Mouse (Mus musculus) urinary bladder, postnatal 14 days (tissue): ENCODE measurements around the gene N4bp1.

Source experiments
- DNase-seq: peaks from one replicate; pipeline ENCODE4 v3.0.0; 2021; ENCODE audit warnings: low spot score

N4bp1 gene

DNA sequence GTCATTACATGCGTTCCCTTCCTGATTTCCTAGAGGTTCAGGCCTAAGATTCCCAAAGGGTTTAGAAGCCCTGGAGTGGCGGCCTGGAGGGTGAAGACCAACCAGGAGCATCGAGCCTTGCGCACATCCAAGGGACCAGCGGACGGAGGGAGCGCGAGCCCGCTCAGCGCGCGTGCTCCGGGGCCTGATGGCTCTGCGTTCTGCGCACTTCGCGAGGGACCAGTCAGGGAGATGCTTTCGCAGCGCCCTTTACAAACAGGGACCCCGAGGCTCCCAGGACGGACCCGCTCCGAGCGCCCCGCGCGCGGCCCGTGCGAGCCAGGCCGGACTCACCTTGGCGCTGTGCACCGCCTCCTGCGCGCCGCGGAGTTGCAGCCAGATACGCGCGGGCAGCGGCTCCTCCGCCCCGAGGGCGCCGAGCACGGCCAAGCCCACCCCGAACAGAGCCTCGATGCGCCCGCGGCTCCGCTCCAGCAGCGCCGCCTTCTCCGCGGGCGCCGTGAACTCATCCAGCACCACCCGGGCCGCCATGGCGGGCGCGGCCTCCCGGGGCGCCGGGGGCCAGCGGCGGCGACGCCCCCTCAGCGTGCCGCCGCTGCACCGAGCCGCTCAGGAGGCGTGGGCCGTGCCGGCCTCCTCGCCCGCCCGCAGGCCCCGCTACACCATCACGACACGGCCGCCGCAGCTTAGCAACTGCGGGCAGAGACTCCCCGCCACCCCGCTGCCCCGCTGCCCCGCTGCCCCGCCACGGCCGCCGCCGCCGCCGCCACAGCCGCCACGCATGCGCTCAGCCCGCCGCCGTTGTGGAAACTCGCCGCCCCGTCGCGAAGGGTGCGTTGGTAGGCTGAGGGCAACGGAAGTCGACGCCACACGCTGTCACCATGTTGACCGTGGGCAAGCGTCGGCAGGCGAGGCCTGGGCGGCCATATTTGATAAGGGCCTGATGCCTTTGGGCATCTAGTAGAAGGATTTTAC lies at the start of gene N4bp1:
Gene N4bp1, minus strand, starts transcription at position 770 of the 975 bp plus-strand sequence.
- DNase-seq = peak; percentile 94

DNA sequence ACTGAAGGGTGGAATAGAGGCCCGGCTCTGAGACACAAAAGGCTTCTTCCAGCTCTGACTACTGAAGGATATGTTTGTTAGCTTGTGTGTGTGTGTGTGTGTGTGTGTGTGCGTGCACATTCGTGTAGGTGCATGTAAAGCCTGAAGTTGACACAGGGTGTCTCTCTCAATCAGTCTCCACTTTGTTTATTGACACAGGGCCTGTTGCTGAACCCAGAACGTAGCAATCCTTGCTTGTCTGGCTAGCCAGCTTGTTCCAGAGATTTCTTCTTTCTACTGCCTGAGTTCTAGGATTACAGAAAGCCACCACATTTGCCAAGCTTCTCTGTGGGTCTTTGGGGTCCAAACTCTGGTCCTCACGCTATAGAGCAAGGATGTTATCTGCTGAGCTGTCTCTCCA lies 49.8 kb upstream of the N4bp1 start:
- DNase-seq = no peak

DNA sequence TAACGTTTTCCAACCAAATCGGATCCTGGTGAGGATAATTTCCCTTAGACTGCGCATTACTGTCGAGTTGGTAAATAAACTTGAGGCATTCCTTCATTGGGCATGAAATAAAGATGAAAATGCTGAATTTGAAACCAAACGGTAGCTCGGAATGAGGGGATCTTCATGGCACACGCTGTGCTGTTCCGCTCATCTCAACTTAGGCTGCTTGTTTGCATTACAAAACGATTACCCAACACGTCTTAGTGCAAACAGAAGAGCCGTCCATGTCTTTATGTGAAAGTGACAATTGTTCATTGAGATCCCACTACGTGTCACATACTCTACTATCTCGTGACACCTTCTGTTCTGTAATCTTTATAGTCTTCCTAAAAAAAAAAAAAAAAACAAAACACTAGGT lies 49.3 kb upstream of the N4bp1 start:
- no peak for DNase-seq

DNA sequence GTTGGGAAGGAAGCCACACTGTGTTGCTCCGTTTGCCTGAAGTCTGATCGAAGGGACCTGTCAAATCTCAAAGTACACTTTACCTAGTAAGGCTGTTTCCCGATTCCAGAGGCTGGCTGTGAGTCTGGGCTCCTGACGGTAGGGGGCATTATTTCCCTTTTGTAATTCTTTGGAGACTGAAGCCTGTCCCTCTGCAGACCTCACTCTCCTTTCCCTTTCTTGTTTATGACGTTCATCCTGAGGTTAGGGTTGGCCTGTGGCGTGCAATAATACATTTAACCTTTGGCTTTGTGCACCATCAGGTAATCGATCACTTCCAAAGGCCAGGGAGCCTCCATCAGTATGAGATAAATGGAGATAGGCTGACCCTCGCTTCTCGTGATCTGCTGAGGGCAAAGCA lies 48.8 kb upstream of the N4bp1 start:
- DNase-seq = peak; percentile 16

DNA sequence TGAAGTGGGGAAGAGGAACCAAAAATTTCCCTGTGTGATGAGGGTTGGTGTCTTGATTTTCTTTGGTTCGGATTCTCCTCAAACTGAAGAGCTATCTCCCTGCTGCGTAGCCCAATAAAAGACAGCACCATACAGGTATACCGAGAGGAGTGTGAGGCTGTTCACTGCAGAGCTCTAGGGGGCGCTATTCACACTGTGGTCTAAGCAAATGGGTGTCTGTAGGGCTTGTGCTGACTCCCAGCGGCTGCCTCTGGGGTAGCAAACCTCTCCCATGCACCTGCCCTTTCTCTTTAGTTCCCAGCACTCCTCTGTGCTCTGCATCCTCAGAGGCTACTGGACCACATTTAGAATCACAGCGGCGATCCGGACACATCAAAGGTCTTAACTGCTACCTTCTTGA lies 41.2 kb upstream of the N4bp1 start:
- no peak for DNase-seq

DNA sequence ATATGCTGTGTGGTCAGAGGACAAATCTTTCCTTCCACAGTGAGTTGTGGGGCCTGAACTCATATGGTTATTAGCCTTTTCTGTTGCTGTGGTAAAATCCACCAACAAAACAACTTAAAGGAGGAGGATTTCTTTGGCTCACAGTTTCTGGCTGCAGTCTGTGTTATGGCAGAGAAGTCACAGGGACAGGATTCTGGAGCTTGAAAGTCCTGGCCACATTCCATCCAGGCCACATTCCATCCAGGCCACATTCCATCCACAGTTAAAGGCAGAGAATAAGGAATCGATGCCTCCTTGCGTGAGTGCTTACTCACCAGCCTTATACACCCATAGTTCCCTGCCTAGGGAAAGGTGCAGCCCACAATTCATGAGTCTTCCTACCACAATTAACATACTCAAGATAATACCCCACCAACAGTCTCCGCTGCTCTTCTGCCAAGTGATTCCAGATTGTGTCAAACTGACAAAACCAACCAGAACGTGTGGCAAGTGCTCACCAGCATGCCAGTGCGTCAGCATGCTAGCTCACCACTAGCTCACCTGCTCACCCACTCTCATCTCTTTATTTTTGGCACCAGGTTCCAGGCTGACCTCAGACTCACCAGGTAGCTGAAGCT lies 38.3 kb upstream of the N4bp1 start:
- DNase-seq = no peak

DNA sequence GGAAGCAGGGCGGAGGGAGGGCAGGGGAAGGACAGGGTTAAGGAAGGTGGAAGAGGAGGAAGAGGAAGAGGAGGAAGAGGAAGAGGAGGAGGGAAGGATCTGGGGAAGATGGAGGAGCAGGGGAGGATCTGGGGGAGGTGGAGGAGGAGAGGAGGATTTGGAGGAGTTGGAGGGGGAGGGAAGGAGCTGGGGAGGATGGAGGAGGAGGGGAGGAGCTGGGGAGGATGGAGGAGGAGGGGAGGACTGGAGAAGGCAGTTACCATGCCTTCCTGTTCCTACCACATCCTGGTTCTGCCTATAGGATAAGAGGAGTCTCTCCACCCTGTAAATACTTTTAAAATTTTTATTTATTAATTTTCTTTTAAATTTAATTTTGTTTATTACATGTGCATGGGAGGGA lies 37.6 kb upstream of the N4bp1 start:
- no peak for DNase-seq

DNA sequence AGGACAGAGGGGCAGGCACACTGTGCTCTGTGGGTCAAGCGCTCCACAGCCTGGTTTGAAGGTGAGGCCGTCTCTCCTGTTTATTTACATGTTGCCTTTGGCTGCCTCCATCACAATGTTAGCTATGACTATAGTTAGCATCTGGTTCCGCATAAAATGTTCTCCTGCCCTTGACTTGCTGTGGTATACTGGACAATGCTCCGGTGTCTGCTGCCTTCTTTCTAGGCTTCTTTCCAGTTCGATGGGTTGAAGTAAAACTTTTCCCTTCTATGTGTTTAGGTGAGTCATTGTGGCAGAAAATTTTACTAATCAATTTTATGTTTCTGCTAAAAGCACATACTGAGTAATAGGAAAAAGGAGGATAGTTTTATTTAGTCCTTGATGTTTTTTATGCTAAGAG lies 37.1 kb upstream of the N4bp1 start:
- DNase-seq = no peak

DNA sequence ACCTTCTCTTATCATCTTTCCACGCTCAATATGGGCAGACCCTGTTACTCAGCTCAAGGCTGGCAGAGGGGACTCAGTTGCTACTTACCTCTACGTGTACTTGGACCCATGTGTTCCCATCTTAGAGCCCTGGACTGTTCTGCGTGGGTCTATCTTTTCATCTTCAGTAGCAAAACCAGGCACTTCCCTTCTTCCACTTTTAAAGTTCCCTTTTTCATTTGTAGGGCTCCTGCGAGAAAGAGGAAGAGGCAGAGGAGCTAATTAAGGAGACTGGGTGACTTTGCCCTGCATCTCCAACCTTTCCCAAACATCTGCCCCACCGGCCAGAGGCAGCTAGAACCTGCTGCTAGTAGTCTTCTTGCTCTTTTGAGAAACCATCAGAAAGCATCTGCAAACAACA lies 35.9 kb upstream of the N4bp1 start:
- DNase-seq = no peak

DNA sequence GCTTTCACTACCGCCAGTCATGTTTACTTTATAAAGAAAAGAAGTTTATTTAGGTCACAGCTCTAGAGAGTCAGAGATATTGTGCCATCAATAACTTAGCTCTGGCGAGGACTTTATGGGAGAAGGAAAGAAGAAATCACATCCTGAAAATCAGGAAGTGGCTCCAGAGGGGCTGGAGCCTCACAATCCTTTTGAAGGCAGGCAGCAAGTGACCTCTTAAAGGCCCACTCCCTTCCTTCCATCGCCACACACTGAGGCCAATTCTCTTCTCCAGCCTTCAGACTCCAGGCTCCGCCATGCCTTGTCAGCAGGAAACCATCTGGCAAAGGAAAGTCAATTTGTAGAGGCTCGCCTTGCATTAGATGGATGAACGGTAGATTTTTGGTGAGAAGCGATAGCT lies 35.4 kb upstream of the N4bp1 start:
- DNase-seq = no peak

DNA sequence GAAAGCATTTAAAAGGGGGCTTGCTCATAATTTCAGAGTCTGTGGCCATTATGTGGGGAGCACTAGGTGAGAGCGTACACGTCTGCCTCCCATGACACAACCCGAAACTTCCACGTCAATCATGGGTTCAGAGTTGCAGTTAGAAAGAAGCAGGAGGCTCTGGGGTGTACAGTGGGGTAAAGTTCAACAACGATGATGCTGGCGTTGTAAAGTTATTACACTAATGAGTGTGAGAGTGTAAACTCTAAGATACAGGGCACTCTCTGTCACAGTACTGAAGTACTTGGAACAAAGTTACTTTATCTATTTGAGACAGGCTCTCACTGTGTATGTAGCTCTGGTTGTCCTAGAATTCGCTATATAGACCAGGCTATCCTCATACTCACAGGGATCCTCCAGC lies 35.0 kb upstream of the N4bp1 start:
- DNase-seq = no peak

DNA sequence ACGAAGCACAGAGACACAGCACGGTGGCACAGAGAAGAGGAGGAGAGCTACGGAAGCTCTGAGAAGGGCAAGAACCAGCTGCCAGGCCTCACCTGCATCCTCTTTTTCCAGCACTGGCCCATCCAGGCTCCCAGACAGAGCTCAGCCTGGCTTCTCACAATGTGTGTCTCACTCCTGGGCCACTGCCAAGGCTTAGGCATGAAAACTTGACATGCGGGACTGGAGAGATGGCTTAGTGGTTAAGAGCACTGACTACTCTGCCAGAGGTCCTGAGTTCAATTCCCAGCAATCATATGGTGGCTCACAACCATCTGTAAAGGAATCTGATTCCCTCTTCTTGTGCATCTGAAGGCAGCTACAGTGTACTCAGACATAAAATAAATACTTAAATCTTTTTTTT lies 34.2 kb upstream of the N4bp1 start:
- no peak for DNase-seq

DNA sequence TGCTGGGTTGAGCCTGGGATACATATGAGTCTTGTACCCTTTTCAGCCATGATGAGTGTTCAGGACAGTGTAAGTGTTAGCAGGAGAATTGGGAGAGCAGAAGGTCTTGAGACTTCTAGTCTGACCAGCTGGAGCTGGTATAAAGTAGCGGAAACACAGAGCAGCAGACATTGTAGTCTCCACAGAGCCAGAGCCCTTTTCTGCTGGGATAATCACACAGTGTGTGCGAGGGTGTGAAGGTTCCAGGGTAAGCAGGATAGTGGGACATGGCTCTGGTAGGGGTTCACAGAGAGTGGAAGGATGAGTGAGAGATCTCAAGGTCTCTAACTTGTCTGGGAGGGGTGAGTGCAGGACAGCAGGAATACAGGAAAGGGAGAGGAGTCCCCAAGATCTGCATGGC lies 33.0 kb upstream of the N4bp1 start:
- DNase-seq = no peak

DNA sequence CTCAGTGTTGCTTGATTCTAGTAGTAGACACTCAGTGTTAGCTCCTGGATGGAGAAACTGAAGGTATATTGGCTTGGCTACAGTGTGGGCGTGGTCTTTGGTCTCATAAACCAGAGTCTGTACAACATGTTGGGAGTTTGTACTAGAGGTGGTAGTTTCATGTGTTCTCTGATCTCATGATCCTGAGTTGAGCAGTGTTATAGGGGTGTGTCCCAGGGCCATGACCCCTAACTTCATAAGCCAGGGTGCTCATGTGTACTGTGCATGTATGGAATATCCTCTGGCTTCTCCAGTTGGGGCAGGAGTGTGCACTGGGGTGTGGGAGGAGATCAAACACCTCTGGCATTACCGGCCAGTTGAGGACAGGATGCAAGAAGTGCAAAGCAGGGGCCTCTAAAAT lies 32.6 kb upstream of the N4bp1 start:
- no peak for DNase-seq

DNA sequence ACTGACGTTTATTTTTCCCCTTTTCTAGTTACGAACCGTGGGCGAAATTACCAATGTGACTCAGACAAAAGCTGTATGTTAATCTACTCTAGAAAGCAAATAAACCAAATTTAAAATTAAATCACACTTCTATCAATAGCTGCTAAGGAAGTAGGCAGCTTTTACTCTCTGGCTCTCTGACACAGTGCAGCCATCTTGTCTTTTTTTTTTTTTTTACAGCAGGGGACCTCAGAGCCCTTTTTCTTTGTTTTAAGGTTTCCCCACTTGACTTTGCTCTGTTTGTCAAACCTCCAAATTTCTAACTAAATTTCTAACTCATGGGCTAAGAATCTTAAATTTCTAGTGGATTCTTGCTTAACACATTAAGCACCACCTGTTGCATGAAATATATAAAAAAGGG lies 31.3 kb upstream of the N4bp1 start:
- no peak for DNase-seq

DNA sequence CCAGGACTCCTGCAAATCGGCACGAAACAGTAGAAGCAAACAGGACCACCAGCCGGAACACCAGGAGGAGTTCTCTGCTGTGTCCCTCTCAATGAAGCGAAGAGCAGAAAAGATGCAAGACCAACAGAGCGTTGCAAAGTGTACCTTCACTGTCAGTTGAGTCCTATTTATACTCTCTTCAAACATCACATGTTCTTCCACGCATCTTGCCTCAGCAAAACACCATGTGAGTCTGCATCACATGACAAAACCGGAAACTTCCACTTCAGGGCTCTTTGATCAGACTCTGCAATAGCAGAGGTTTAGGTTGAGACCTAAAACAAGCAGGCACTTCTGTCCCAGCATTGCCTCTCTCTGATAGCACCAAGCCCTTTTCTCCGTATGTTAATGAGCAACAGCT lies 26.1 kb upstream of the N4bp1 start:
- DNase-seq = no peak

DNA sequence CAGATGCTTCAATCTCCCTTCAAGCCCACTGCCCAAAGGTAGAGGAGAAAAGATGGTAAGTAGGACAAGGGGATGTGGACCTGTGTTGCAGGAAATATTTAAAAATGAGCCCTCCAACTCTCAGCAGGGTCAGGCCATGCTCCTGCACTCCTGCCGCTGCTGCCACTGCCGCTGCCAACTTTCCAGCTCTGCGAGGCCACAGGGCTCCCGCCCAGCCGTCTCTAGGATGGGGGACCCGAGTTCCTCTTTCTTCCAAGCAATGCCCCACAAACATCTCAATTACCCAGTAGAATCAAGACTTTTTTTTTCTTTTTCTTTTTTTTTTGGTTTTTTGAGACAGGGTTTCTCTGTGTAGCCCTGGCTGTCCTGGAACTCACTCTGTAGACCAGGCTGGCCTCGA lies 25.2 kb upstream of the N4bp1 start:
- DNase-seq = no peak

DNA sequence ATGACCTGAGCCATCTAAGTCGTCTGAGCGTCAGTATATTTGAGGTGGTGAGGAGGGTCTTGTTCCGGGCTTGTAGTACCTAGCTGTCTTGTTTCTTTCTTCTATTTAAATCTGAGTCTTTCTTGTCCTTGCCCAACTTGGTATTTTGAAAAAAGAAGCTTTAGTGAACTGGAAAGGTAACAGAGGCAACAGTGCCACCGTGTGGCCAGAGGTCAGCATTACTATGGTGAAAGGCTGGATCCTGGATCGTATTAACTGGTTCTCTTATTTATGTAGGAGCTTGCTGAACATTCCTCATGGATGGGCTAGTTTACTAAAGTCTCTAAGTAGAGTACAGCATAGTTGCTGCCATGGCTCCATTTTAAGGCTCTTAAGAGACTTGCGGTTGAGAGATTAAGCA lies 23.5 kb upstream of the N4bp1 start:
- DNase-seq = peak; percentile 74

DNA sequence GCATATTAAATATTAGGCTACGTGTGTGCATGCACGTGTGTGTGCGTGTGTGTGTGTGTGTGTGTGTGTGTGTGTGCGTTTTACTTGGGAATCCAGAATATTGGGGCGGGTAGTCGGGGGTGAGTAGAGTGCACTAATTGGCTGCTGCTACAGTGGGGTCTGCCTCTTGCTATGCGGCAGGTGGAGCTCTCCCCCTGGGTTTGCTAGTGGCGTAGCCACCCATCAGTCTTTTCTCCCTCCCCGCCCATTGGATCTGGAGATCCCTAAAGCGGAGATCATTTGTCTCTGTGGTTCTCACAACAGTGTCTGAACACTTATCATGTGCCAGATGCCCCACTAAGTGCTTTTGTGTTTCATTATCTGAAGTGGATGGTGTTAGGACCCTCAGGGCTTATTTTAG lies 19.9 kb upstream of the N4bp1 start:
- no peak for DNase-seq

DNA sequence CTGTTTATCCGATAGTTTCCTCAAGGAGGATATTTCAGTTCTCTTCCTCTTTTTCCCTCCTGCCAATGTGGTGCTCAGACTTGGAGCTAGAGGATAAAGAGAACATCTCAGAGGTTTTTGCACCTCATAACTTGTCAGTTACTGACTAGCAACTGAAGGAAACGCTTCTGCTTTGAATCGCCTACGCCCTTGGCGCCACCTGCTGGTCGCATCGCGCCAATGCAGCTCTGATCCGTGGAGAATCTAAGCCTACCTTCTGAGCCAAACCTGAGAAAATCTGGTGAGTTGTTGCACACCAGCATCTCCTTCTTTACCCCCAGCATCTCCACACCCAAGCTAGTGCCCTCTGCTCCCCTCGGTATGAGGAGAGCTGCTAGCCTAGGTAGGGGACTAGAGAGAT lies 18.0 kb upstream of the N4bp1 start:
- peak; percentile 86 for DNase-seq

DNA sequence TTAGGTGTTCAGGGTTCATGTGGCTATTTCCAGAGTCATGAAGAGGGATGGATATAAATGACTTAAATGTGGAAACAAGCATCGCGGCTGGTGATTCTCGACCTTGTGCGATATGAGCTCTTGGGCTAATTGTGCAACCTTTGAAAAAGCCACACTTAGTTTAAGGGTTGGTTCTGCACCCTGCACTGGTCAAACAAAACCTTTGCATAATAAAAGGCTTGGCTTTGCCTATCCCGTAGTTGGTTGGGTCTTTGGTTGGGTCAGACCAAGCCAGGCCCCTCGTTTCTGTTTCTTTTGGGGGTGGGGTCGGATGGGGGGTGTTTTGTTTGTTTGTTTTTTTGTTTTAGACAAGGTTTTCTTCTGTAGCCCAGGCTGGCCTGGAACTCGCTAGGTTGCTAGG lies 17.6 kb upstream of the N4bp1 start:
- no peak for DNase-seq

DNA sequence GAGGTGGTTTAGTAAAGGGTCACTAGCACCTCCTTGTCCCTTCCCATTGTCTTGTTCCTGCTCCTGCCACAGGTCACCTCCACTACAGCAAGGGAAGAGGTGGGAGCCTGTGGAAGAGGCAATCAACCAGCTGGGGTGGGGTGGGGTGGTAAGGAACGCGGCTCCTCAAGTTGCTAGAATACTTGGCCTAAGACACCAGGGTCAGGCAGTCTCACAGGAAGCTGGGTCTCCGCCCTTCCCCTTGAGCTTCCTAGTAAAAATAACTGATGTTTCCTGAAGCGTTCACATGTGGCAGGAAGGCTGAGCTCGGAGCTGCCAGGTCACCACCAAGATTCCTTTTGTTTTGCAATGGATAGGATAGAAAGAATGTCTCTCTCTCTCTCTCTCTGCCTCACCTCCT lies 16.9 kb upstream of the N4bp1 start:
- DNase-seq = no peak

DNA sequence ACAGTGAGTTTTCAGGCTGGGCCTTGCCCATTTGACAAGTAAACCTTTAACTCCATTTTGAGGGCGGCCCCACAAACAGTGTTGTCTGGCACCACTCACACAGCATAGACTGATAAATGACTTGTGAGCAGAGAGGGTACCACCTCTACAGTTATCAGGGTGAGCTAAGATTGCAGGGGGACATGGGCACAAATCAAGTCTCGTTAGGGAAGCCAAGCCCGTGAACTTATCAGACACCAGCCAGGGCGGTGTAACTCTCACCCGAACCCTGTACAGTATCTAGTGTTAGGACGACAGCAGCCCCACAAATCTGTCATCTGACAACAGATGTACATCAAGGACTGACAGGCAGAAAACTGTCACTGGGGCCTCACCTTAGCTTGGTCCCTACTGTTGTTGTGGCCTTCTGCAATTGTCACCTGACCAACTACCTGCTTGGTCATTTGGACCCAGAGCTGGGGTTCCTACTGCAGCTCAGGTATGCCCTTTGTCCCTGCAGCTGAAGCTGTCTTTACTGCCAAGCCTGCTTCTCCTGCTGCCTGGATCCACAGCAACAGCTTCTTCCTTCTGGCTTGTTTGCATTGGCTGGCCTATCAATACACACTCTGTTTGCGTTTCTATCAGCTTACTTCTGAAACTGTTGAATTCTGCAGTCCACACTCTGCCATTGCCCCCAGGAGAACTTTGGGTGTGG lies 12.8 kb upstream of the N4bp1 start:
- no peak for DNase-seq
